Mouse (Mus musculus): ENCODE measurements around the gene Notch2. TPM values are rescaled to one million over a fixed set of nuclear protein-coding genes. Genes with fewer than 3 reads are reported as not detected.

The Notch2 gene
- total and polyA plus RNA-seq, 3 experiments = 3.3 to 11.3 (median 11.1) TPM

DNA sequence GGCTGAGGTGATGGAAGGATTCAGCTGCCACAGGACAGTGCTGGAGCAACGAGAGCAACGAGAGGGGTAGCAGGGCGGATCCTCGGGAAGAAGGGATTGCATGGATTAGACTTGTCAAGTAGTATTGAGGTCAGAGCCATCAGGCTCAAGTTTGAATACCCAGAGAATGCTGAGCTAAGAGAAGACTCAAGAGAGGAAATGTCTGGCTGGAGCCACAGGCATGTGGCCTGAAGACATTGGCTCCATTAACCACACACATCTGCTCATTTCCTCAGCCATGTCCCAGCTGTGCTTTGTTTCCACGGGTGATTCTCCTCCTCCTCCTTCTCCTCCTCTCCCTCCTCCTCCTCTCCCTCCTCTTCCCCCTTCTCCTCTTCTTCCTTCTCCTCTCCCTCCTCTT is 186.4 kb downstream of the Notch2 start:
- dilution Hi-C loops (cut with MboI; ENCODE audit: extremely low pct_ligation_motif_present, extremely low pct_unique_long_range_greater_than_20kb, low sequenced_read_pairs) = no loop called here
- DNase-seq (ENCODE audit: extremely low read depth) = no peak

More for the DNA sequence above, 186.4 kb downstream of the Notch2 start:
- no peak overlapping the region for H3K9ac ChIP-seq (ENCODE audit: insufficient read depth, low read depth)
- no peak overlapping the region for H3K27ac ChIP-seq (ENCODE audit: insufficient read depth, low read depth)
- H3K27me3 ChIP-seq (replicated peaks) = peaks cover 11% of the 10 kb centered on the region
- in situ Hi-C loops (cut with MboI; ENCODE audit: low pct_ligation_motif_present, low pct_unique_long_range_greater_than_20kb, low sequenced_read_pairs) = no loop called here
- 0 out of 4 replicates have a peak, but pooled peaks cover 0 to 4% of the 10 kb centered on the region in 2 experiments for H3K4me1 ChIP-seq (ENCODE audit: control insufficient read depth in 1 of 2, insufficient read depth in 2 of 2)
- no peaks in the 10 kb centered on the region for H3K36me3 ChIP-seq (replicated peaks in 1 of 2; ENCODE audit: control insufficient read depth in 1 of 2, insufficient read depth in 1 of 2, low read length in 1 of 2)
- no peak for TF ChIP-seq ETS1 (conservative IDR thresholded peaks at IDR 0.05; ENCODE audit: low read depth, low read length)
- no peak for TF ChIP-seq IRF4 (IDR thresholded peaks at IDR 0.05; ENCODE audit: low read depth, low read length)
- TF ChIP-seq RCOR1 (conservative IDR thresholded peaks at IDR 0.05; ENCODE audit: low read depth, low read length) = no peak
- no peak for TF ChIP-seq SMC3 (IDR thresholded peaks at IDR 0.05; ENCODE audit: low read depth, low read length)
- no peak for TF ChIP-seq NRF1 (IDR thresholded peaks at IDR 0.05; ENCODE audit: low read depth, low read length)
- TF ChIP-seq RAD21 (IDR thresholded peaks at IDR 0.05; ENCODE audit: low read depth, low read length) = no peak
- TF ChIP-seq HCFC1 (IDR thresholded peaks at IDR 0.05; ENCODE audit: low read depth, low read length) = no peak
- TF ChIP-seq ELF1 (IDR thresholded peaks at IDR 0.05; ENCODE audit: low read depth, low read length) = no peak
- TF ChIP-seq ZC3H11A (IDR thresholded peaks at IDR 0.05; ENCODE audit: low read depth, low read length) = no peak
- no peak for TF ChIP-seq EP300 (IDR thresholded peaks at IDR 0.05; ENCODE audit: low read length)
- no peak for TF ChIP-seq NELFE (IDR thresholded peaks at IDR 0.05; ENCODE audit: low read depth, low read length)
- TF ChIP-seq USF1 (IDR thresholded peaks at IDR 0.05; ENCODE audit: low read depth, low read length) = no peak
- no peak for TF ChIP-seq MAFK (IDR thresholded peaks at IDR 0.05; ENCODE audit: insufficient replicate concordance, low read length)
- no peak overlapping the region for H3K4me3 ChIP-seq (replicated peaks in 1 of 3; ENCODE audit: low read depth in 2 of 3, low read length in 2 of 3, poor library complexity in 1 of 3)
- no peak overlapping the region for H3K4me2 ChIP-seq (ENCODE audit: insufficient read depth, low read depth, poor library complexity, severe bottlenecking)
- no peaks in the 10 kb centered on the region for H3K79me2 ChIP-seq (replicated peaks; ENCODE audit: control insufficient read depth, extremely low read depth, insufficient read depth, poor library complexity, severe bottlenecking)
- no peaks in the 10 kb centered on the region for H3K9me3 ChIP-seq (replicated peaks; ENCODE audit: low read length)

Other genes with a start within 250 kb of the Notch2 start
- gene Pde4dip, start 124.8 kb upstream of the Notch2 start, total RNA-seq (2012; rRNA removed) = 12.0 and 15.2 TPM in 2 replicates
- gene Pde4dip, start 124.8 kb upstream of the Notch2 start, total RNA-seq (2014; rRNA removed) = 19.5 and 21.7 TPM in 2 replicates
- gene Pde4dip, start 124.8 kb upstream of the Notch2 start, polyA plus RNA-seq (2012; ENCODE audit: insufficient read length, low read depth) = 12.2 and 12.4 TPM in 2 replicates
- 42.6 and 51.4 TPM in 2 replicates for gene Sec22b, start 112.3 kb upstream of the Notch2 start, total RNA-seq (2012; rRNA removed)
- 77.7 and 82.4 TPM in 2 replicates for gene Sec22b, start 112.3 kb upstream of the Notch2 start, total RNA-seq (2014; rRNA removed)
- gene Sec22b, start 112.3 kb upstream of the Notch2 start, polyA plus RNA-seq (2012; ENCODE audit: insufficient read length, low read depth) = 82.8 and 85.2 TPM in 2 replicates
- not detected in 2 replicates for gene Adam30, start 147.1 kb downstream of the Notch2 start, total RNA-seq (2012; rRNA removed)
- gene Adam30, start 147.1 kb downstream of the Notch2 start, total RNA-seq (2014; rRNA removed) = not detected in 2 replicates
- gene Adam30, start 147.1 kb downstream of the Notch2 start, polyA plus RNA-seq (2012; ENCODE audit: insufficient read length, low read depth) = not detected in 2 replicates
- not detected in 2 replicates for gene Reg4, start 208.6 kb downstream of the Notch2 start, total RNA-seq (2012; rRNA removed)
- gene Reg4, start 208.6 kb downstream of the Notch2 start, total RNA-seq (2014; rRNA removed) = not detected in 2 replicates
- gene Reg4, start 208.6 kb downstream of the Notch2 start, polyA plus RNA-seq (2012; ENCODE audit: insufficient read length, low read depth) = not detected in 2 replicates

All from CH12.LX (cell line).